Mouse (Mus musculus) heart, postnatal 36 days (tissue): ENCODE results near the gene Rpe. TPM values are rescaled to one million over a fixed set of nuclear protein-coding genes. Genes with fewer than 3 reads are reported as not detected.
"Not testable (repeated sequence)": the region's sequence is repeated elsewhere in the genome, so short reads cannot be mapped to it uniquely, and the experiment has no call there.

Experiments
- DNase-seq, 2 experiments: peaks; one replicate each; pipeline ENCODE4 v3.0.0; 2021 to 2022
- intact Hi-C: fragments of 180-260 bp; cut with DNase I; formaldehyde crosslinking; loops from one replicate; pipeline ENCODE4 v1.15.1; 2025
- total RNA-seq, 2 experiments: library from RNA; stranded (reverse); gene quantifications; 2 replicates each; pipeline ENCODE4 v1.2.3; 2021

The Rpe gene
- total RNA-seq: 10 to 100 TPM; 11.7 to 12.7 TPM

DNA sequence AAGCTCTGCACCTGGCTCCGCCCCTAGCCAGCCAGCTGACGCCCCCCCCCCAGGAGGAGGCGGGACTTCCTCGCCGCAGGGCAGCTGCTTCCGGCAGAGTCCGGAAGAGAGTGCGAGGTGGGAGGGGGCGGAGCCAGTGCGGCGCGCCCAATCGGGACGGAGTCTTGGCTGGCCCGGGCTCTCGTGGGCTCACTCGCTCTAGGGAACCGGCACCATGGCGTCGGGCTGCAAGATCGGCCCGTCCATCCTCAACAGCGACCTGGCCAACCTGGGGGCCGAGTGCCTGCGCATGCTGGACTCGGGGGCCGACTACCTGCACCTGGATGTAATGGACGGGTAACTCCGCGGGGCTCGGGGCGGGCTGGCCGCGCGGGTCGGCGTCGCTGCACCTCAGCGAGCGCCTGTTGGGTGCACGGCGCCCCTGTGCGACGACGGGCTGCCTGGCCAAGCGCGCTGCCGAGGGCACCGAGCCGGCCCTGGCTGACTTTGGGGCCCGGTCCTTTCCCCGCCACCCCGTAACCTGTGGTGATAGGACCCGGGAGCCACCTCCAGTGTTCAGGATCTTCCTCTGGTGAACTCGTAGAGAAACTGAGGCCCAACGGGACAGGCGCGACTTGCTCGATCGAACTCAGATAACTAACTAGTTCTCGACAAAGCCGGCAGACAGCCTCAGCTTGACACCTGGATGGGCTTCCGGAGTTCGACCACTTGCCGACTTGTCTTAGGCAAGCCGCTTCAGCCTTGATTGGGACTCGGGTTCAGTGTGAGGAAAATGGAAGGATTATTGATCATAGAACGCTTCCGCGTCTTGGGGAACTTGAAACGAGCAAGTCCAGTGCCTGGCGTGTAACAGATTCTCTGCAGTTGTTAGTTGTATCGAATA, at the start of gene Rpe:
Rpe (plus strand) TSS at position 139 of the 883 bp plus-strand sequence.
- intact Hi-C loops: loop anchor here (2.0 kb wide), 1 partner anchor 116 kb away; the partner anchor contains the start of gene Kansl1l

DNA sequence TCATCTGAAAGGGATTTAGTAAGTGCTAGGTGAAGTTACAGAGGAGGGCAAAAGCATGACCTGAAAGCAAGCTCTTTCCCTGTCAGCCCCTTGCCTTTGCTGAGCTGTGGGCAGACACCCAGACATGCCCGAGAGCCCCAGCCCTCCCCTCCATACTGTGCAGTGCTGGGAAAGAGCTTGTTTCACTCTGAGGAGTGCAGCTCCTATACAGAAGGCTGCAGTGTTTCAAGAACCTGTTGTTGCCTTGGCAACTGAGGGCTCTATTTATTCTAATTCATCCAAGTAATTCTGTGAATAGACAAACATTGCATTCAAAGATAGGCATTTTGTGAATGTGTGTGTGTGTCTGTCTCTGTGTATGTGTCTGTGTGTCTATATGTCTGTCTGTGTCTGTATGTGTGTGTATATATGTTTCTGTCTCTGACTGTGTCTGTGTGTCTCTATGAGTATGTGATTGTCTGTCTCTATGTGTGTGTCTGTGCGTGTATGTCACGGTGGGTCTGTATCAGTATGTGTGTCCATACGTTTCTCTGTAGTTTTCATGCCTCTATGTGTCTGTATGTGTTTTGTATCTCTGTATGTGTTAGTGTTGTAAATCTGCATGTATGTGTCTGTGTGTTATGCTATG, 45.4 kb upstream of the Rpe start:
- intact Hi-C loops: loop anchor here (5.0 kb wide), 1 partner anchor 553 kb away; no protein-coding TSS in a partner anchor

More for the DNA sequence above, at the start of gene Rpe:
- peak; percentile 91 for DNase-seq

DNA sequence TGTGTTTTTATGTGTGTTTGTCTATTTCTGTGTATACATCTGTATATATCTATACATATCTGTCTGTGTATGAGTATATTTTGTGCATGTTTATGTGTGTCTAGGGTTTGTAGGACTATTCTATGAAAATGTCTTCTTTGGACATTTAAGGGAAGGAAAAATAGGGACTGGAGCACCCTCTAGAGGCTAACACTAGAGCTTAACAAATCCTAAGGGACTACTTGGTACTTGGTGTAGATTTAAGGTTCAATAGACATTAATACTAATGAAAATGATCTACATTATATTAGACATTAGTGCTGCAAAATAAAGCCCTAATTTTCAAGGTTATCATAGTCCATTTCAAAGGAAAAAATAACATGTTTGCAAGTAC, 44.9 kb upstream of the Rpe start:
- intact Hi-C loops: loop anchor here (5.0 kb wide), 1 partner anchor 553 kb away; no protein-coding TSS in a partner anchor
- DNase-seq: no peak

More for the DNA sequence above, 45.4 kb upstream of the Rpe start:
- DNase-seq: no peak

DNA sequence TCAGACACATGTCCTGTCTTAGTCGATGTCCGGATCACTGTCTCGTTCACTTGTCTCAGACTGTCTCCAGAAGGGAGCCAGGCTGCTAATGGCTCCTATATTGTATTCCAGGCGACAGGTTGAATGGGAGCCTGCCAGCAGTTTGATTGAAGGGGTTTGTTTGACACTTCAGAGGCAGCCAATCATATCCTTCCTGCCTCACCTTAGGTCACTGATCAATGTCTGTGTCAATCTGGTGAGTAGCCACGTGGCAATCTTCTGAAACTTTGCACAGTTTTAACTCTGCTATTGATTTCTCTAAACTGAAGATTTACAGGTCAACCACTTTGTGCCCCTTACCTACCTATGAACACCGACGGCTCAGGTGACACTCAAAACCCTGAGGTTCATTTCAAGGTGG, 29.2 kb upstream of the Rpe start:
- DNase-seq: no peak
- intact Hi-C loops: no loop called here

DNA sequence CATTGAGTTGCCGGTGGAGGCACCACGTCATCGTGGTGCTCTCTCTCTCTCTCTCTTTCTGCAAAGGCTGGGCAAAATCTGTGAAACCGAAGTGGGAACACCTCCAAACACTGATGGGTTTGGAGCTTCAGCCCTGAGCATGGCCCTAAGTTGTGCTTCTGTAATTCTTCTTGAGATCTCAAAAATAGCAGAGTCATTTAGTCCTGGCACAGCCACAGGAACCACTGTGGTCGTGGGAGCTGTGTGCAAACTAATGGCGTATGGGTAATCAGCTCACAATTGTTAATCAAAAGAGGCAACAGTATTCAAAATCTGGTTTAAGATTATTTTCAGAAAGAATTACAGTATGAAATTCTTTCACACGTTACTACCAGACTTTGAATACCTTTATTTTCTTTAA, 27.8 kb upstream of the Rpe start:
- no peak for DNase-seq
- intact Hi-C loops: no loop called here

DNA sequence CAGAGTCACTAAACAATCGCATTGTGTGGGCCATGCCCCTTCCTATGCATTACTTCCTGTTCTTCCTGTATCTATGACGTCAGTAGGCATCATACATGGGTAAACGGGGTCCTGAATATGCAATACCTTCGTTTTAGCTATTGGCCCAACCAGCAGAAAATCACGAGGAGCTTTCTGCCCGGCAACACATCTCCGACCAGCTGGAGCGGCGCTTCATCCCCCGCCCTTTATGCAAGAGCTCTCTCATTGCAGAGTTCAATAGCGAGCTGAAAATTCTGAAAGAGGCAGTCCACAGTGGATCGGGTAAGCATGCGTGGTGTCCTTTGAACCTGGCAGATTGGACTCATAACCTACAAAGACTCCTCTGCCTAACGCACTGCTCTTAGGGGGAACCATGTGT, 22.7 kb upstream of the Rpe start:
- intact Hi-C loops: loop anchor here (5.0 kb wide), 1 partner anchor 159 kb away; no protein-coding TSS in a partner anchor
- no peak for DNase-seq

DNA sequence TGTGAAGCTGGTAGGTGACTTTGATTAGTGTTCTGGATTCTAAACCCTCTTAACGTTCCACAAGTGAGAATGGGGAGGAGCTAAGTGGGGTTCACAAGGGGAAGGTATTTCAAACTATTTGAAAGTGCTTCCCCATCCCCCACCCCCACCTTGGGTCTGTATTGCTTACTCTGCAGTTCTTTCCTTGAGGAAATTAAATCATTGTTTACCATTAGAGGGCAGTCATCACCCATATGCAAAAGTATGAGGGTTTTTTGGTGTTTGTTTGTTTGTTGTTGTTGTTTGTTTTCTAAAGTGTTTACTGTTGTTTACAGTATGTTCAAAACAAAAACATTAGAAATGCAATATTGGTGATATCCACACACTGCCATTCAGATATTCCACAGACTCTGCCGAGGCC, 22.0 kb upstream of the Rpe start:
- no peak for DNase-seq
- intact Hi-C loops: loop anchor here (5.0 kb wide), 1 partner anchor 159 kb away; no protein-coding TSS in a partner anchor

DNA sequence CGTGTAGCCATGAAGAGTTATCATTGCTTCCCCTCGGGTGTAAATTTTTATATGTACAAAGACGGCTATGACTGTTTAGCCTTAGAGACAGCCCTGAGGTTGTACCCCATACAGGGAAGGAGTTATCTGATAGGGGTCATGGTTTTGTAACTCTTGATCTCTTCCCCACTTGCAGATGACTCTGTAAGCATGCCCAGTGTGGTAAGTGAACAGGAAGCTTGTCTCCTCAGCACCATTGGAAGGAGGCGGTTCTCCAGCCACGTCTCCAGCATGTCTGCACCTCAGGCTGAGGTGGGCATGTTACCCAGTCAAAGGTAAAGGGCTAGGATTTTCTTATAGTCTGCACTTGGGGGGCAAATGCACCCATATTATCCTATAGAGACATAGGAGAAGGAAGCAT, 17.7 kb upstream of the Rpe start:
- no peak for DNase-seq
- intact Hi-C loops: no loop called here

DNA sequence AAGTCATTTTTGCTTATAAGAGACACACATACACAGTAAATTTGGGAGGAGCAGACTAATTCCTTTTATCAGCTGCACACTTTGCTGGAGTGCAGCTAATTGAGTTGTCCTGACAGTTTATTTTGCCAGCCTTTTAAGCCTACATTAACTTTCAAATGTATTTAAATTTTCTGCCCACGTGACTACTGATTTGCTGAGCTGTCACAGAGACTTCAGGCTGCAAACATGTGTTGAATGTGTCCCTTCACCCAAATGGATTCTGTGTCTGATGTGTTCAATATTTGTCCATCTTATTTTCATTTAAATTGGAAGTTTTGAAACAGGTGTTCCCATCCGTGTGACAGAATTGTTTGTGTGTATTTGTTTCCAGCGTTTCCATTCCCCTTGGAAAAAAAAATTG, 8.9 kb upstream of the Rpe start:
- DNase-seq: no peak
- intact Hi-C loops: loop anchor here (10.0 kb wide), 1 partner anchor 303 kb away; no protein-coding TSS in a partner anchor

DNA sequence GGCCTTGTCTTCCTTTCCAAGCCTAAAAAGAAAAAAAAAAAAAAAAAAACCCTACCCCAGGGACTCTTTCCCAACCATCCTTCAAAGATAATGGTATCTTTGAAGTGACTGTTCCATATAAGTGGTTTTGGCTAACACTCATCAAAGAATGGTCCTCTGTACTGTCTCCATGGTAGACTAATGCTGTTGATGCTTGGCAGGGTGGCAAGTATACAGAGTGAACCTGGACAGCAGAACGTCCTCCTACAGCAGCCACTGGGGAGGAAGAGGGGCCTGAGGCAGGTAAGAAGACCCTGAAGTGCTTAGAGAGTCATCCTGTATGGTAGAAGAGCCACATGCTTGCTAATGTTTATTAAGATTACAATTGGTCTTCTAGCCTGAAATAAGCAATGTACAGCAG, 8.3 kb upstream of the Rpe start:
- intact Hi-C loops: loop anchor here (10.0 kb wide), 1 partner anchor 302 kb away; no protein-coding TSS in a partner anchor
- DNase-seq: no peak

DNA sequence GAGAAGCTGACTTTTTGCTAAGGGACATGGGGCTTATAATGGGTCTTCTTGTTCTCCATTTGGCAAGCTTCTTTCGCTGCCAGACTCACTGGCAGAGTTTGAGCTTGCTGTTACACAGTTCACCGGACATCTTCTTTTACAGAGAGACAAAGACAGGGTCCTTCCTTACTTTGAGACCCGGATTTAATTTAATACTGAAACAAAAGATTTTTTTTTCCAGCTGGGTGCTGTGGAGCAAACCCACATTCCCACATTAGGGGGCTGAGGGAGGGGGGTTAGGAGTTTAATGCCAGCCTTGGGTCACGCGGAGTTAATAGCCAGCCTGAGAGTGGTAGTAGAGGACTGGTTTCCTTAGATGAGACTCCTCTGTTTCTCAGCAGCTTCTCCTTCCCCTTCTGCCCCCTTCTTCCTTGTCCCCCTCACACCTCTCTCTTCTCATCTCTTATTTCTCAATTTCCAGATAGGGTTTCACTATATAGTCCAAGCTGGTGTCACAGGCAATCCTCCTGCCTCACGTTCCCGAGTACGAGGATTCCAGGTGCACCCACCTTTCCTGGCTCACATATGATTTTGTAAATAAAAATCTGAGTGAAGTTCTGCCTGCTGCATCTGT, 7.7 kb upstream of the Rpe start:
- no peak for DNase-seq
- intact Hi-C loops: loop anchor here (10.0 kb wide), 1 partner anchor 302 kb away; no protein-coding TSS in a partner anchor

DNA sequence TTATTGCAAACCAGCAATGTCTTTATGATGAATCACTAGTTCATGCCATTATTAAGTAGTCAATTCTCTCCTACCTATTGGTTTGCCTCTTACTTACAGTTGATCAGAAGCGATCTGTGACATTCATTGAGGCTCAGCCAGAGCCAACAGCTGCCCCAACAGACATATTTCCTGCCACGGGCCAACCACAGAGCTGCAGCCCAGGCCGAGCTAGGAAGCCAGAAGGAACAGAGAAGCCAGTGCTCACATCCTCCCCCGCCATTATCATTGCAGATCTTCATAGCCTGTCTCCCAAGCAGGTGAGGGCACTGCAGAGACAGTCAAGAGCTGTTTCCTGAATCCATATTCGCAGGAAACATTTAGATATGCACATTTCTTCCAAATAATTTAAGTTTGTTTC, 6.4 kb upstream of the Rpe start:
- intact Hi-C loops: loop anchor here (10.0 kb wide), 1 partner anchor 301 kb away; no protein-coding TSS in a partner anchor
- no peak for DNase-seq

DNA sequence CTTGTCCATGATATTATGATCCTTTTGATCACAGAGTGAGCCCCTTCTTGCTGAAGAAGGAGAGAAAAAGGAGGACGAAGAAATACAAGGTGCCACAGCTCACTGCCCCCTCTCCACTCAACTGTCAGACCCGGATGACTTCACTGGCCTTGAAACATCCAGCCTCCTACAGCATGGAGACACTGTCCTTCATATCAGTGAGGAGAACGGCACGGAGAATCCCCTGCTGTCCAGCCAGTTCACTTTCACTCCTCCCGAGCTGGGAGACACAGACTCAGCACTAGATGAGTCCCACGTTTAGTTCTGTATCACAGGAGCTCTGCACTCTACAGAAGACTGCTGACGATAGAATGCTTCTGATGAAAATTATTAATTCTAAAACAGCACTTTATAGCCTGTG, 5.3 kb upstream of the Rpe start:
- intact Hi-C loops: loop anchor here (10.0 kb wide), 1 partner anchor 300 kb away; no protein-coding TSS in a partner anchor
- no peak for DNase-seq

DNA sequence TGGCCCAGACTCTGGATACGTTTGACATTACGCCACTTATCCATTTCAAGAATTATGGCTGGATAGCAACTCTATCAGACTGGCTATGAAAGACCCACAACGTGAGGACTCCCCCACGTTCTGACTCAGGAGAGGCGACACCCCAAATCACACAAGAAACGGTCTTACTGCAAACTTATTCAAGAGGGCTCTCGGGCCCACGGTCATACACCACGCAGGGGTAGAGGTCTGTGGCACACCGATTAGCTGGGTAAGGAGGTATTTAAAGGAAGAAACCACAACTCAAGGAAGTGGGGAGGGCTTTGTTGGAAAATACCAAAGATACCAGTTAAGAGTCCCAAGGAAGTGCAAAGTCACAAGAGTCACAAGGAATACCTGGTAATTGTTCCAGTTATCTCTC, 1.0 kb upstream of the Rpe start:
- intact Hi-C loops: loop anchor here (2.0 to 10.0 kb wide), 2 partner anchors 117 to 295 kb away; partner anchors contain the start of gene Kansl1l
- not testable (repeated sequence) for DNase-seq

DNA sequence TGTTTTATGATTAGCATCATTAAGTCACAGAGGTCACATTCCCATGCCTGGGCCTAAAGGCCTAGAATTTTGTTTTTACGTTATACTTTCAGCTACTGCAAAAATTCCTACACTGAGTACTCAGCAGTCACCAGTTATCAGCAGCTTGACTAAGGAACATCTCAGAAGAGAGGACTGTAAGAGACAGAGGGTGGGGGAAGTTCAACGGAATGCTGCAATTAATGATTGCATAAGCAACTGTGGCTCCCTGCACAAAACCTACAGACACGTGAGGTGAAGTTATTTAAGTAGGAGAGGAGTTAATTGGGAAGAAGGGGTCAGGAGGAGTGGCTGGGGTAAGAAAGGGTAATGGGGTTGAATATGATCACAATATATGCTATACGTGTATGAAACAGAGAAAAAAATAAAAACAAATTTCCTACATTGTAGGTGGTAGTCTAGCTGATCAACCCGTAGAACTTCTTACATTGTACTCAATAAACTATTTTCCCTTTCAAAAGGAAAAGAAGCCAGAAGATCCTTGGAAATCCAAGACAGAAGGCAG, 410 bp upstream of the Rpe start:
- intact Hi-C loops: loop anchor here (2.0 kb wide), 1 partner anchor 117 kb away; the partner anchor contains the start of gene Kansl1l
- DNase-seq: no peak

DNA sequence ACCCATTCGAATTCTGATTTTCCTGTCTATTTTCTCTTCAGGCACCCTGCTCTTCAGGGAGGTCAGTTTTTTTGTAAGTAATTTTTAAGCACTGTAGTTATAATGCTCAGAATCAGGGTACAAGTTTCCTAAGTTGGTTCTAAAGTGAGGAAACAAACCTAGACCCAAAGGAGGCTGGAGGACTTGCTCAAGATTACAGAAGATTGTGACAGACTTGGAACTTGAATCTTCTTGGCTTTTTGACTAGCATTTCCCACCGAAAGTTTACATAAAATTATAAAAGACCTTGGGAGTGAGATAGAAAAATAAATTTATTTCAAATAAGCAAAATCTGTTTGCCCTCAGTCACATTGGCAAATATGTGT, 927 bp downstream of the Rpe start:
- DNase-seq: no peak
- intact Hi-C loops: loop anchor here (2.0 kb wide), 1 partner anchor 115 kb away; the partner anchor contains the start of gene Kansl1l

DNA sequence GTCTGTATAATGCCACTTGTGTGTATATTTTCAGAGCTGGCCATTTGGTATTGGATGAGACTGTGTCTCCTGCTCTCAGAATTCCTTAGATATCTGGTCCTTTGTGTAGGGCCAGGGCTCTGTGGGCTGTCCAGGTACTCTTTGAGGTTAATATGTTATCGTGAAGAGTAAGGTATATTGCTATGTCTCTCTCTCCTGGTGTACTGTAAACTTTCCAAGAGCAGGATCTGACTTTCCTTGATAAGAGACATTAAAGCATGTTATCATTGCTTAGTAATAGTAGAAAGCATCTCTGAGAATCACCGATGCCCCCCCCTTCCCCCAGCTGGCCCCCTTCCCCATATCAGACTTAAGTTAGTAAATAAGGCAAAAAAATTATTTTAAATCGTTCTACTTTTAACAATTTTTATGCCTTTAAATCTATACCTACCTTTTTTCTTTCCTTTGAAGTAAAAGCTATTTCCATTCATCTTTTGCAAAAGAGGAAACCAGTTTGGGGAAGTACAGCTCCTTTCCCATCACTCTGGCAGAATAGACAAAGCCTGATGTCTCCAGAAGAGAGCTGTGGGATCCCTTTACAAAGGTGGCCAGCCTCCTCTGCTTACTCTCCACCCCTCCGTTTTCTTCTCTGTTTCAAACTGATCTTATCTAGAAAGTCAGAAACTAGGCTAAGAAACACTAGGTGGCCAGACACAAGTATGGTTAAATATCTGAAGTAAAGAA, 2.2 kb downstream of the Rpe start:
- DNase-seq: no peak
- intact Hi-C loops: no loop called here

DNA sequence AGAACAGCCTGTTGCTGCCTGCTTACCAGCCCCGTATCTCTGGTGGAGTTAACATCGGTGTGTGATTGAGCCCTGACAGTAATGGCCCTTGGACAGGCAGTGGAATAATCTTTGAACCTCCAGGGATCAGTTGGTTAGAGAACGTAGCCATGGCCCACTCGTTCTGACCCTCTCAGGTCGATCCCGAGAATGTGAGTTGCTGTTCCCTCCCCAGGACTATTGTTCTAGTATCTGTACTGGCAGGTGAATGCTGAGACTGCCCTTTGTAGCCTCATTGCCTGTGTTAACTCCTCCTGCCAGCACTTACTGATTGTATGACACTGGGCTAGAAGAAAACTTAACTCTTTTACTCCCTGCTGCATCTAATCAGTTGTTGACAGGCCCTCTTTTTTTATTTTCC, 3.9 kb downstream of the Rpe start:
- no peak for DNase-seq
- intact Hi-C loops: no loop called here

DNA sequence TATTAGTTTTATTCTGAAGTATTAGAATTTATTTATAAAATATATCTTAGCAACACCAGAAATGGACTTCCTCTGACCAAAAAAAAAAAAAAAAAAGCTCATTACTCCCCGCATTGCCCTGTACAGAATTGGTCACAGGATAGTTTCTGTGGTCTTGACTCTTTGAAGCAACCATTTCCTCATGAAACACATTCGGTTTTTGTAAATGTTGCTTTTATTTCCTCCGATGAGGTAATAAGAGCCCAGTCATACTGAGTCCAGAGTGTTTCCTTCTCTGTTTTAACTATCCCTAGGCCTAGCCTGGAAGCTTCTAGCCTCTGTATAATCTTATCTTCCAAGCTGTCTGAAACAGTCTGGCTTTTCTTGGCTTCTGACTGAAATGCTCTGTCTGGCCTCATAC, 12.2 kb downstream of the Rpe start:
- intact Hi-C loops: no loop called here
- DNase-seq: no peak

DNA sequence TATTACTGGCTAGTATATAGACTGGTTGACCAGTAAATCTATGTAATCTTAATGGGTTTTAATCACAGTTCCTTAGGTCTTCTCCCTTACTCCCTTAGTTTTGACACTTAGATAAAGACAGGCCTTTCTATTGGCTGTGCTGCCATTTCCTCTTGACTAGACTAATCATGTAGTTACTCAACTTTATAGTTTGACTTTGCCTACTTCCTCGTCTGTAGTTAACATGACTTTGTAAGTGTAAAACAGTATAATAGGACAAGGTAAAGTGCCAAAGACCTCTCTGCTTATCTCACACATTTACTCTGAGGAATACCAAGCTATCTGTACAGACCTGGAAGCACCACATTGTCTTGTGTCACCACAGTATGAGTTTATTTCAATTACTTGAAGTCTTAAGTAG, 29.9 kb downstream of the Rpe start:
- intact Hi-C loops: no loop called here
- no peak for DNase-seq
